In genomic region chr19:41335721-41336120, GRCm38 (mm10) we compare ENCODE assay signal across 23 mouse cellular contexts. TPM values are rescaled to one million over a fixed set of nuclear protein-coding genes. Genes with fewer than 3 reads are reported as not detected.
A peak's percentile ranks its signal among the peaks of the same experiment; 100 is the strongest.
DNase-seq lines count a peak whose midpoint lies in the region; TF ChIP-seq lines count a peak whose summit lies in the region.
"Had no signal": no experiment of that assay in that cellular context is flagged by ENCODE, and none has a peak within 500 bp of the region (broad histone marks: within the 10 kb centered on the region; RNA-seq: fewer than 3 reads in every experiment).

No protein-coding gene starts in this region.

- WGBS in macrophage (ENCODE audit: missing documents) = 12% methylated on average over 3 of the region's 3 CpGs

- H3K4me1 ChIP-seq in bone marrow macrophage, adult 2 months (ENCODE audit: control insufficient read depth, insufficient read depth, low read length) = peaks cover 64% of the 10 kb centered on the region
- H3K4me1 ChIP-seq: forebrain, embryonic 13.5 days; forebrain, embryonic 15.5 days had no signal

- DNase-seq in 416B (ENCODE audit: low read depth) = peak; percentile 63
- DNase-seq in splenic B cell, adult 2 months (ENCODE audit: low read depth, low spot score) = peak; percentile 63
- no peak for DNase-seq in adrenal gland, postnatal 36 days
- no peak for DNase-seq in frontal cortex, postnatal 14 days (ENCODE audit: low spot score in 2 of 2)
- no peak for DNase-seq in layer of hippocampus, adult 8-10 months (ENCODE audit: low spot score in 2 of 2)
- DNase-seq: adrenal gland, adult 8-10 months; adrenal gland, postnatal 14 days; B cell, adult 2 months; cerebellum, adult 11-12 months; cerebellum, adult 2 months; cerebellum, adult 9-10 months; cerebellum, postnatal 10 days; cerebellum, postnatal 25 days; forebrain, postnatal 0 days had no signal

- no peaks in the 10 kb centered on the region; the same call in 1 of the 2 replicates for H3K36me3 ChIP-seq in macrophage (ENCODE audit: inconsistent target)
- H3K36me3 ChIP-seq in splenic B cell, adult 2 months (ENCODE audit: control insufficient read depth, insufficient read depth, low read length, poor library complexity, severe bottlenecking) = peaks cover 4% of the 10 kb centered on the region
- H3K36me3 ChIP-seq: embryonic facial prominence, embryonic 10.5 days; embryonic facial prominence, embryonic 12.5 days; forebrain, embryonic 15.5 days; G1E had no signal

- TF ChIP-seq CTCF in bone marrow macrophage, adult 2 months (IDR thresholded peaks at IDR 0.05; ENCODE audit: low read depth, low read length) = no peak

- no peaks in the 10 kb centered on the region for H3K27me3 ChIP-seq in splenic B cell, adult 2 months (ENCODE audit: control insufficient read depth, insufficient read depth, low read length, poor library complexity, severe bottlenecking)
- H3K27me3 ChIP-seq: CH12.LX; embryonic facial prominence, embryonic 12.5 days; forebrain, embryonic 13.5 days; forebrain, embryonic 15.5 days; Patski had no signal

- peak overlapping the region; percentile 86 for H3K27ac ChIP-seq in bone marrow macrophage, adult 2 months (ENCODE audit: insufficient read depth, low read depth, low read length)
- H3K27ac ChIP-seq in macrophage = peak overlapping the region; percentile 98
- H3K27ac ChIP-seq: embryonic facial prominence, embryonic 10.5 days; embryonic facial prominence, embryonic 12.5 days; forebrain, embryonic 13.5 days; forebrain, embryonic 15.5 days had no signal

- H3K4me3 ChIP-seq in bone marrow macrophage, adult 2 months (ENCODE audit: insufficient read depth, low read length) = no peak overlapping the region
- H3K4me3 ChIP-seq in macrophage (ENCODE audit: inconsistent target) = no peak overlapping the region
- H3K4me3 ChIP-seq: embryonic facial prominence, embryonic 10.5 days; embryonic facial prominence, embryonic 12.5 days; forebrain, embryonic 13.5 days; forebrain, embryonic 15.5 days had no signal

- peaks cover 83% of the 10 kb centered on the region for H3K79me2 ChIP-seq in macrophage (ENCODE audit: inconsistent target)

- TF ChIP-seq POLR2A in bone marrow macrophage, adult 2 months (IDR thresholded peaks at IDR 0.05; ENCODE audit: borderline replicate concordance, low read depth, low read length) = no peak

RNA-seq across cellular contexts. Expression of gene Pik3ap1, which starts 49.2 kb away (rescaled TPM):
- 312 and 343 TPM in 2 replicates for polyA plus RNA-seq in bone marrow macrophage, adult 2 months (2012; ENCODE audit: insufficient read depth, insufficient read length, missing spikeins)
- 1,000 to 10,000 TPM in 4 of 26 experiments, 100 to 1,000 TPM in 22; 407 to 1,215 (median 770) TPM for total RNA-seq in macrophage (2018; cell fraction: chromatin; rRNA removed)
- total RNA-seq in macrophage (2018; cell fraction: cytosol; rRNA removed) = 1,000 to 10,000 TPM in 2 of 26 experiments, 100 to 1,000 TPM in 24; 359 to 1,029 (median 645) TPM
- total RNA-seq in macrophage (2018; cell fraction: nucleus; rRNA removed) = 100 to 1,000 TPM; 383 to 992 (median 819) TPM
- polyA plus RNA-seq in macrophage (2018) = 244 to 547 TPM (median 285 TPM) in 3 replicates
- total RNA-seq in adrenal gland, postnatal 36 days (2021) = 10 to 100 TPM in 1 of 2 experiments, 1 to 10 TPM in 1; 9.1 to 19.5 TPM
- 10 to 100 TPM in 1 of 4 experiments, 1 to 10 TPM in 3; 1.9 to 10.2 (median 5.2) TPM for total RNA-seq in layer of hippocampus, adult 8-10 months (2022)

Comparison
In these comparisons a context has a peak if more than half of its experiments do, and no peak if none do; other contexts are left out.
1. DNase-seq: peak in 416B (single experiment) and splenic B cell, adult 2 months (single experiment); none in adrenal gland, postnatal 36 days (0 of 2), frontal cortex, postnatal 14 days (0 of 2) and layer of hippocampus, adult 8-10 months (0 of 2).